Mouse (Mus musculus) urinary bladder, postnatal 10 days (tissue): ENCODE results near the gene Dolpp1.
"Not testable (repeated sequence)": the region's sequence is repeated elsewhere in the genome, so short reads cannot be mapped to it uniquely, and the experiment has no call there.

Source experiments
- DNase-seq: peaks from one replicate; pipeline ENCODE4 v3.0.0; 2022; ENCODE audit warnings: low spot score

Gene Dolpp1

GRCm38 (mm10) chr2:30409454-30410176 lies 17.6 kb downstream of the Dolpp1 start:
- DNase-seq = no peak

DNA sequence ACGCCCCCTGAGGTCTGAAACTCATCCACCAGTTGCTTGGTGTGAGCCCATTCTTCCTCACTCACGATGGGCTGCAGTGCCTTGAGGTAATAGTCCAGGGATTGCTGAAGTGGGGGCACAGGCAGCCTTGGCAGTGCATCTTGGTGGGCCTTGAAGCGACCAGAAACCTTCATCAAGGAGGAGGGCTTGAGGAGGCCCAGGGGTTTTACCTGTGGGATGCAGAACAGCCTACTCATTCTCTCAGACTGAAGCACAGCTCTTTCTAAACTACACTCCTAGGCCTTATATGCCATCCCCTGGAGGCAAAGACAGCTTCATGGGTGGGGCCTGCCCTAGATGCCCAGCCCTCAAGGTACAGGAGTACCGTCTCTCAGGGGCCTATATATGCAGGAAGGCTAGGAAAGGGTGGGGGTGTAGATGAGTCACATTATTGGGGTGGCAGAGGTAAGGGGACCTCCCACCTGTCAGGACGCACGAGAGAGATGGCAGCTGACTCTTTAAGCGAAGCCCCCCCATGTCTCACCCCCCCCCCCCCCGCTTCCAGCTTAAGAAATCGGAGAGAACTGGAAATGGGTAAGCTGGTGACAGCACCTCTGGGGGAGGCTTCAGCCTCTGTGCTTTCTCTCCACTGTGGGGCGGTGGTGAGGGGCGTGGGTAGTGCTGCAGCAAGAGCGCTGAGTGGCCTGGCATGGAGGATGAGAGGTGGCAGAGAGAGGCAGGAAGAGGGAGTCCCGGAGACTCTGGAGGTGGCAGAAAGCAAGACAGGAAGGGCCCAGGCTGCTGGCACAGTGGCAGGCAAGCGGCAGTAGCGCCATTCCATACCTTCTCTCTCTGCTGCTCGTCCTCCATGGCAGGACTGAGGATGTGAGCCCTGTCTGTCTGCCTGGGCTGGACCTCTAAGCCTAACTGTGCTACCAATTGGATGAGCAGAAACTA lies 21.3 kb downstream of the Dolpp1 start:
- DNase-seq = no peak

DNA sequence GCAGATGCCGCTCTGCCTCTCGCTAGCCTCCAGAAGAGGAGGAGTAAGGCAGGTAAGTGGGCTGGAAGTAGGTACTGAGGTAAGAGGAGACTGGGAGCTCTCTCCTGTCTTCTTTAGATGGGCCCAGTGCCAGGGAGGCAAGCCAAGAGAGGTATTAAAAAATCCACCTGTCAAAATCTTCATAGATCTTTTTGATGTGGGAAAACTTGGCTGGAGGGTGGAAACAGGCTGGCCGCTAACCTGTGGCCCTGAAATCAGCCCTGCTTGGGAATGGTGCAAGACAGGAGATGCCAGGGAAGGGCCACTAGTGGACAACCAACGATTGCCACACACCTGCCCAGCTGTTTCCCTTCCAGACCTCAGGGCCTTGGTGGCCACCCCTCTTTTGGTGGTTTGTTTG lies 22.0 kb downstream of the Dolpp1 start:
- no peak for DNase-seq

GRCm38 (mm10) chr2:30414681-30415080 lies 22.6 kb downstream of the Dolpp1 start:
- DNase-seq = no peak

DNA sequence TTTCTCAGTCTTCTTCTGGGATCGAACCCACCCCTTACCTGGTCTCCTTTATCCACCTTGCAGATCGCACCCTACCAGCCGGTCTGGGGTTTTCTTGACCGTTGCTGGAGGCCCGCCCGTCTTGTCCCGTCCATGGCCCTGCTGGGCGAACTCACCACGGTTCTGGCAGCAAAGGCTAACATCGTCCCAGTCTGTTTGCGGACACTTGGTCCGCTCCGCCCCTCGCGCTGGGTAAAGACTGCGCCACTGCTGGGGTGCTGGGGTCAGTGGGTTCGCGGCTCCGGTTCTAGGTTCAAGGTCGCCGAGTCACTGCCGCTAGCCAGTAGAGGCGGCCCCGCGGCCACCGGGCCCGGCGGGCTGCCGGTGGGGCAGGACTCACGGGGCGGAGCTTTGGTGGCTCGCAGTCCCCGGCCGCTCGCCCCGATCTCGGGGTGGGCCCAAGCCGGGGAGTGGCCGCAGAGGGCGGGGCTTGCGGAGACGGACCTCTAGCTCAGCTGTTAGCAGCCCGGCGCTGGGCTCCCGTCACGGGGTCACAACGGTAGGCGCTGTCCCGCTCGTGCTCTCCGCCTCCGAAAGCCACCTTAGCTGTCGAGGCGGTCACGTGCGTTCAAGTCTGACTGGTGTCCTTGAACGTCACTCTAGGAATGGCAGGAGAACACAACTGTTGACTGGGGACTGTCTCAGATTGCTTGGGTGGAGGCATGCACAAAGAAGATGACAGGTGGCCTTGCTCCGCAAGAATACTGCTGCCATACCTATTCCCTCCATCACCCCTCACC lies 23.3 kb downstream of the Dolpp1 start, which contains the start of gene Crat:
TSS of gene Crat (minus strand) at position 657 of the 779 bp plus-strand sequence.
- DNase-seq = peak; percentile 77

DNA sequence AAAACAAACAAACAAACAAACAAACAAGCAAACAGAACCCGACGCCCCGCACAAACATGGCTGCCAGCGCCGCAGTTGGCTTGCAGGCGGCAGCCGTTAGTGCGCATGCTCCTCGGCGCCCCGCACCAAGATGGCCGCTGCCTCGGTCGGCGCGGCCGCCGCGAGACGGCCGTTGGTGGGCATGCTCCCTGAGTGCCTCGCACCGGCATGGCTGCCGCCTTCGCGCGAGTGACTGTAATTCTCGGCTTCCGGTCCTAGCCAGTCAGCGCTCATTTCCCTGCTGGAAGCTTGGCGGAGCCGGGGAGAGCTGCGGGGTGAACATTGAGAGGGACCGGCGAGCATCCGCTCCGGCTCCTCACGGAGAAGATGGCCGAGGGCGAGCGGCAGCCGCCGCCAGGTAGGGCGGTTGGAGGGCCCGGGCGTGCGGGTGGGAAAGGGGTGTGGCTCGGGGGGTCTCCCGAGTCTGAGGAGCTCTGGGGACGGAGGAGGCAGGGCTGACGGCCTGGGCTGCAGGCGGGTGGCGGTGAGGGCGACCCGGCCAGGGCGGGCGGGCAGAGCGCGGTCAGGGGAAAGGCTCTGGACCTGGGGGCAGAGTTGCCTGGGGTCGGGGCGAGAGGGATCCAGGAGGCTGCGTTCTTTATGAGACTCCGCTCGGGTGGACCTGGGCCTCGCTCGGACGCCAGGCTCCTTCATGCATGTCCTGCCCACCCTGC lies 24.0 kb downstream of the Dolpp1 start, which contains the start of gene Ptpa:
TSS of gene Ptpa (plus strand) at position 104 of the 713 bp plus-strand sequence.
- DNase-seq = peak; percentile 79

DNA sequence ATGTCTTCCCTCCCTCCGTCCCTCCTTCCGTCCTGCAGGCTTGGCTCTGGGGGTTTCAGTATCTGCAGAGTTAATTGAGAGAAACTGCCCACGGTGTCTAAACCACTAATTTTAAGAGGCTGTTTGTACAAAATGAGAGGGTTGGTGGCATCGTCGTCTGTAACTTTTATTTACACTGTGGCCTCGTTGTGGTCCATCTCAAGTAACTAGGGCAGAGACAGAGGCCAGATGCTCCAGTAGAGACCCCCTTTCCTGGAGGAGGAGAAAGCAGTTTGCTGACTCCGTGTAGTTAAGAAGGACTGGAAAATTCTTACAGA lies 24.6 kb downstream of the Dolpp1 start:
- no peak for DNase-seq

DNA sequence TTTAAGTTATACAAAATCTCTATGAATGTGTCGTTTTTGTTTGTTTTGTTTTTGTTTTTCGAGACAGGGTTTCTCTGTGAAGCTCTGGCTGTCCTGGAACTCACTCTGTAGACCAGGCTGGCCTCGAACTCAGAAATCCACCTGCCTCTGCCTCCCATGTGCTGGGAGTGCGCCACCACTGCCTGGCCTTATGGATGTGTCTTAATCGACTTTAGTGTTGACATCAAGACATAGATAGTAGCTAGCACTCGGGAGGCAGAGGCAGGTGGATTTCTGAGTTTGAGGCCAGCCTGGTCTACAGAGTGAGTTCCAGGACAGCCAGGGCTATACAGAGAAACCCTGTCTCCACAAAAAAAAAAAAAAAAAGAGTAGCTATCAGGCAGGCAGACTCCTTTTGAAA lies 25.1 kb downstream of the Dolpp1 start:
- DNase-seq = not testable (repeated sequence)

DNA sequence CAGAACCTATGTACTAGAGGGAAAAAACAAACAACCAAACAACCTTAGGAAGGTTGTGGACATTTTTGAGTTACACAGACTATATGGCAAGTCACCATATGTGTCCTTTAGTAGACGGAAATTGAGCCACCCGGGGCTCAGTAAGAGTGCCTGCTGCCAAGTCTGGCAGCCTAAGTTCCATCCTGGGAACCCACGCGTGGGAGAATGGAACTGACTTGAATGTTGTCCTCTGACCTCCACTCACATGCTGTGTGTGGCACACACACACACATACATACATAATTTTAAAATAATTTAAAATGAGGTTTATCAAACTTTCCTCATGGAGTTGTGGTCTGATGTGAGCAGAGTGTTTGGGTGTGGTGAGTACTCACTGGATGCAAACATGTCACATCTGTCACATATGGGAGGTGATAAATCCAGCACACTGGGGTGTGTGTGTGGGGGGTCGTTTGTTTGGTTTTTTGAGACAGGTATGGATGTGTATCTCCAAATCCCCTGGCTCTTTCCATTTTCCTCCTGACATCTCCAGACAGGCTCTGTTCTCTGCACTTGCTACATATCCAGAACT lies 25.6 kb downstream of the Dolpp1 start:
- no peak for DNase-seq

GRCm38 (mm10) chr2:30418259-30418658 lies 26.2 kb downstream of the Dolpp1 start:
- no peak for DNase-seq

- DNase-seq = no peak
These were observed 27.1 kb downstream of the Dolpp1 start for GRCm38 (mm10) chr2:30419112-30419511.

DNA sequence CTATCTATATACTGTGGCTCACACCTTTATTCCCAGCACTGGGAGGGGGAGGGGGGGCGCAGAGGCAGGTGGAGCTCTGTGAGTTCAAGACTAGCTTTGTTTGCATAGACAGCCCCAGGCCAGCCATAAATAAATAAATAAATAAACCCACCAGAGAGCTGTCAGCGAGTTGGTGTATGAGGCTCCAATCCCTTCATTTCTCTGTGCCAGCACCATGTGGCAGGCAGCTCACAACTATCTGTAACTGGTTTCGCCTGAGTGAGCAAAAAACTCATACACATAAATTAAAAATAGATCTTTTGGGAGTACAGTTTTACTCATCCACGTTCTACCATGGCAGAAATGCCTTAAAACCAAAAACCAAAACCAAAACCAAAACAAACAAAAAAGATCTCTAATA lies 29.4 kb downstream of the Dolpp1 start:
- DNase-seq = no peak

GRCm38 (mm10) chr2:30429156-30429555 lies 37.1 kb downstream of the Dolpp1 start:
- no peak for DNase-seq

DNA sequence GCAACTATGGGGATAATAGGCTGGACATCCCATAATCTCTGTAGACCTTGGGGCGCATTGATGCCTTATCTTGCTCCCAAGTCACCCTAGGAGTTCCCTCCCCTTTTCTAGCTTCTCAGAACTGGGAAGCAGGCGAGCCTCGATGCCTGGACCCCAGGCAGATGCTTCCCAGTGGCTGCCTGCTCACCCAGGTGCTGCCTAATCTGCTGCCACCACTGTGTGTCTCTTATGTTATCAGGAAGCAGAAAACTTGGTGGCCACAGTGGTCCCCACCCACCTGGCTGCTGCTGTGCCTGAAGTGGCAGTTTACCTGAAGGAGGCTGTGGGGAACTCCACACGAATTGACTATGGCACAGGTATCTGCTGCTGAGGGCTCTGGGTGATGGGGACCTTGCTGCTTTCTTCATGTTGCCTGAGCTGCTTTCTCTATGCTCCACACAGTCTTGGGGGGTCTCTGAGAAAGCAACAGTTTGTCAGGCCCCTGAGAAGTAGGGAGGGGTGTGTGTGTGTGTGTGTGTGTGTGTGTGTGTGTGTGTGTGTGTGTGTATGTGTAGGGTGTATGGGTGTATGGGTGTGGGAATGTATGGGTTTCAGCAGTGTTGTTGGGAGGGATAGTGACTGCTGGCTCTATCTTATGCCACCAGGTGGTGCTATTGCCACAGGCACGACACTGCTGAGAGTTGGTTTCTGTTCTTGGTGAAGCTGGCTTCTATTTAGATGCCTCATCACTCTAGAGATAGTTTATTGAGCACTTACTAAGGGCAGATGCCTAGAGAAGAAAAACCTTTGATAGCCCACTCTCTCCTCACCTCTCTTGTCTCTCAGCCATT lies 43.5 kb downstream of the Dolpp1 start:
- DNase-seq = no peak

- DNase-seq = no peak
These were observed 44.1 kb downstream of the Dolpp1 start for GRCm38 (mm10) chr2:30436156-30436545.

GRCm38 (mm10) chr2:30436809-30437208 lies 44.8 kb downstream of the Dolpp1 start:
- DNase-seq = no peak

DNA sequence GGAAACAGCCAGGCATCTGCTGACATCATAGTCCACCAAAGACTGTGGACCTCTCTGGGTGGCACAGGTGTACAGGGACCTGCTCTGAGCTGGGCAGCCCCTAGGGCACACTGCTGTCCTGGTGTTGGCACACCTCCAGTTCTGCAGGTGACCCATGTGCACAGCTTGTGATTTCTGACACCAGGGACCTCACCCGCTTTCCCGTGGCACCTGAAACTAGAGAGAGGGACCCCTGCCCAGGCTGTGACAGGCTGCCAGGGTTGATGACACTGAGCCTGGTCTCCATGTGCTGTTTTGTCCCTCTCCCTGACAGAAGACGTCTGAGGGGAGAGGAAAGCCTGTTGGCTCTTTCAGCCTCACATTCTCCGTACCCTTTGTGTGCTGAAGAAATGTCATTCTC lies 45.7 kb downstream of the Dolpp1 start:
- DNase-seq = no peak

DNA sequence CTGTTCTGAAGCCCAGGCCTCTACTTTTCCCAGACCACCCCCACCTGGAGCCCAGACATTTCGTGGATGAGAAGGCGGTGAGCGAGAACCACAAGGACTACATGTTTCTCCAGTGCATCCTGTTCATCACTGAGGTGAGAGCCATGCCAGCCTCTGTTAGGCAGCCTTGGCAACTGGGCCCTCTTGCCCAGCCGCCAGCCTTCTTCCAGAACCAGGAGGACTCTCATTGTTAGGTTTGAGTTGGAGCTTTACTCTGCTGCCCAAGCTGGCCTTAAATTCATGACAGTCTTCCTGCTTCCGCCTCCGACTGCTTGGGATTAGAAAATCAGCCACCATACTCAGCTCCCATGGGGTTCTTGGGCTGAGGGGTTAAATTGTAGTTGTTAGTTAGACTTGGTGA lies 47.6 kb downstream of the Dolpp1 start:
- no peak for DNase-seq

DNA sequence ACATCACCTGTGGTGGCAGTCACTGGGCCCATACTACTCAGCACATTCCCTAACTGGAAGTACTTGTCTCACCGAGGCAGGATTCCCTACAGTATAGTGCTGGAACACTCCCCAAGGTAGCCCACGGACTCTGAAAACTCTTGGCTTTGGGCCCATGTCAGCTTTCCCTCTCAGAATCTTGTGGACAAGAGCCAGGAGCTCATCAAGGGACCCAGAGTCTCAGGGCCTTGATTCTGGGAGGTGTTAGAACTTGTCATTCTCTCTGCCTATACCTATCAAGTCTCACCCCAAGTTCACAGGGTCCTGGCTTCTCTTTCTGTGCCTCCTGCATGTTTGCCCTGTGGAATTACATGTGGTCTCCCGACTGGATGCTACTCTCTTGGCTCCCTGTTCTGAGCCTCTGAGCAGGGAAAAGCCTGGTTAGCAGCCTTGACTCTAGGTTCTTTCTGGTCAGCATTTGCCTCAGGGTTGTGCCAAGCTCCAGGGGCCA lies 48.2 kb downstream of the Dolpp1 start:
- no peak for DNase-seq
